Mouse (Mus musculus) ES-E14 (cell line): ENCODE results near the gene Prrt1. TPM values are rescaled to one million over a fixed set of nuclear protein-coding genes. Genes with fewer than 3 reads are reported as not detected.

ENCODE experiments used
- DNase-seq: peaks from one replicate; pipeline ENCODE4 v3.0.0-alpha.2; 2013; ENCODE audit warnings: low read depth, low spot score
- H3K27ac ChIP-seq: 2 replicates; pipeline ENCODE4 v1.5.1; 2012; ENCODE audit warnings: low read depth, mild to moderate bottlenecking, low read length, moderate library complexity, mixed read lengths; ENCODE audit not compliant: poor library complexity, insufficient read depth, severe bottlenecking
- H3K36me3 ChIP-seq: 2 replicates; pipeline ENCODE4 v1.6.1; 2012; ENCODE audit warnings: mild to moderate bottlenecking, low read length, moderate library complexity, mixed read lengths; ENCODE audit not compliant: control insufficient read depth, poor library complexity, insufficient read depth, severe bottlenecking
- H3K4me1 ChIP-seq, 2 experiments: fragments of 150-350 bp in 1 of 2; sonication (generic) in 1 of 2; 2 replicates each; pipeline ENCODE4 v1.6.1; 2012; ENCODE audit warnings: low read length in 2 of 2, mild to moderate bottlenecking in 1 of 2, mixed read lengths in 1 of 2; ENCODE audit not compliant: control insufficient read depth in 2 of 2, insufficient read depth in 2 of 2, poor library complexity in 1 of 2
- H3K4me3 ChIP-seq, 2 experiments: fragments of 150-350 bp in 1 of 2; sonication (generic) in 1 of 2; 2 replicates each; pipeline ENCODE4 v1.5.1; 2012; ENCODE audit warnings: low read length in 2 of 2, low read depth in 1 of 2, mild to moderate bottlenecking in 1 of 2, mixed read lengths in 1 of 2; ENCODE audit not compliant: insufficient read depth in 1 of 2, poor library complexity in 1 of 2, severe bottlenecking in 1 of 2
- H3K9ac ChIP-seq: 2 replicates; pipeline ENCODE4 v1.6.1; 2012; ENCODE audit warnings: low read depth, mild to moderate bottlenecking, low read length, mixed read lengths; ENCODE audit not compliant: poor library complexity, insufficient read depth, severe bottlenecking
- H3K9me3 ChIP-seq: fragments of 150-350 bp; sonication (generic); 2 replicates; pipeline ENCODE4 v1.6.1; 2012; ENCODE audit warnings: low read depth, mild to moderate bottlenecking, low read length; ENCODE audit not compliant: control insufficient read depth, insufficient read depth
- CHD2 ChIP-seq: IDR thresholded peaks from 2 replicates; pipeline ENCODE4 v1.6.1; 2014; ENCODE audit warnings: mild to moderate bottlenecking, low read depth, low read length, inconsistent platforms
- HCFC1 ChIP-seq: IDR thresholded peaks from 2 replicates; pipeline ENCODE4 v1.6.1; 2012; ENCODE audit warnings: low read length, inconsistent platforms, borderline replicate concordance; ENCODE audit not compliant: insufficient read depth
- MAFK ChIP-seq: IDR thresholded peaks from 2 replicates; pipeline ENCODE4 v1.6.1; 2014; ENCODE audit warnings: mild to moderate bottlenecking, low read depth, low read length, inconsistent platforms; ENCODE audit not compliant: insufficient read depth
- ZC3H11A ChIP-seq: IDR thresholded peaks from 2 replicates; pipeline ENCODE4 v1.6.1; 2012; ENCODE audit warnings: low read depth, mild to moderate bottlenecking, inconsistent platforms, low read length, borderline replicate concordance
- ZNF384 ChIP-seq: IDR thresholded peaks from 2 replicates; pipeline ENCODE4 v1.6.1; 2012; ENCODE audit warnings: low read depth, low read length, inconsistent platforms
- in situ Hi-C, 2 experiments: fragments of 600-800 bp; cut with MboI; formaldehyde crosslinking; loops; one replicate each; pipeline ENCODE4 v1.15.1; 2025; ENCODE audit warnings: low sequenced_read_pairs in 2 of 2, inconsistent platforms in 1 of 2; ENCODE audit not compliant: unreplicated experiment in 2 of 2
- total RNA-seq: library from RNA; depleted of rRNA; stranded (reverse); fragments of 300-350 nt; gene quantifications from 2 replicates; pipeline ENCODE4 v1.2.3, GENCODE M21; 2012

The Prrt1 gene
- total RNA-seq, 1 experiment = 0.13 TPM

DNA sequence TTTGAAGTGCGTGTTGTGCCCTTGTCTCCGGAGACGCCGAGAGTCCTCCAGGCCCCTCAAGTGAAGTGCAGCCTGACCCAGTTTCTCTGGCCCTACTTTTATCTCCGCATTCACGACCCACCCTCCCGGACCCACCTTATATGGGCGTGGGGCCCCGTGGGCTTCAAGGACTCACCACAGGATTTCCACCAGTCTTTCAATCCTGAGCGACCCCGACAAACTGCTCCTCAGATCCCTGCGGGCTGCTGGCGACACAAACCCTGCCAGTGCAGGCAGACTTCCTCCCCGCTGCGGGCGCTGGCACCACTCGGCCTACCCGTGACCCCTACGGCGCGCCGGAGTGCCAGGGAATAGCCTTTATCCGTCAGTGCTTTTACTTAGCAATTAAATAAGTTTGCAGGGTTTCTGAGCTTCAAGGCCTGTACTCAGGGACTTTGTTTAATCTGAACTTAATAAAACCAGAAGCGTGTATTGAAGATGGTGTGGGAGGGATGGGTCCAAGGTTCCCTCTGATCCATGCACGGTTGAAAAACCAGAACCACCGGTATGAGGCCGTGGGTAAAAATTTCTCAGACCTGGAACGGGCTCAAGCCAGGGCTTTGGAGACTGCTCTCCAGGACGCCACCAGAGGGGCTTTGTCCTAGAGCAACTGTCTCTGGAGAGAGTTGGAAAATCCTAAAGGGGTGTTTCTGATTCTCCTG is 1.2 kb upstream of the Prrt1 start, which contains the start of gene Ppt2:
Ppt2 (minus strand) TSS at position 568 of the 701 bp plus-strand sequence.
- no peak for DNase-seq
- in situ Hi-C loops = no loop called here
- H3K4me1 ChIP-seq = peaks cover 6 to 30% of the 10 kb centered on the region in 2 experiments; a peak in 3 of 4 replicates
- H3K36me3 ChIP-seq = peaks cover 4% of the 10 kb centered on the region; the same call in 1 of the 2 replicates
- no peak within 1 kb of the TSS; the same call in 1 of the 2 replicates for H3K27ac ChIP-seq
- H3K4me3 ChIP-seq = peak within 1 kb of the TSS; percentile 52 to 80
- H3K9me3 ChIP-seq = no peaks in the 10 kb centered on the region
- H3K9ac ChIP-seq = peak within 1 kb of the TSS; percentile 76
- TF ChIP-seq ZC3H11A = no peak
- no peak for TF ChIP-seq MAFK
- TF ChIP-seq HCFC1 = no peak

DNA sequence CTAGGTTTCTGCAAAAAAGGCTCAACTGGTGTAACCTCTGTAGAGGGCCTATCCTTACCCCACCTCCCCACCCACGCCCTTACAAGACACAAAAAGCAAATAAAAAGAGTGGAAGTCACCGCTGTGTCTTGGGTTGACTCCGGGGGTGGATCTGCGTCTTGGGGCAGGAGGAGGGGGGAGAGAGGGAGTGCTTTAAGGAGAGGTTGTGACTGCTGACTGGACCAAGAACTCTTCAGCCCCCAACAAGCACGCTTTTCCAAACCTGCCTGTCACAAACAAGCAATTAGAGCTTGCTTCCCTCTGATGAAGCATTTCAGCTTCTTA is 727 bp upstream of the Prrt1 start:
- Histone ChIP-seq H3K4me1 (peaks cover 6 to 30% of the 10 kb centered on the region in 2 experiments; a peak in 3 of 4 replicates), H3K4me3 (no peak overlapping the region), H3K27ac (no peak overlapping the region), H3K9ac (no peak overlapping the region), H3K36me3 (peaks cover 4% of the 10 kb centered on the region; the same call in 1 of the 2 replicates), H3K9me3 (no peaks in the 10 kb centered on the region)
- TF ChIP-seq CHD2 = no peak
- no peak for TF ChIP-seq ZC3H11A
- TF ChIP-seq HCFC1 = no peak
- TF ChIP-seq MAFK = no peak
- no peak for TF ChIP-seq ZNF384
- in situ Hi-C loops = no loop called here
- DNase-seq = no peak

DNA sequence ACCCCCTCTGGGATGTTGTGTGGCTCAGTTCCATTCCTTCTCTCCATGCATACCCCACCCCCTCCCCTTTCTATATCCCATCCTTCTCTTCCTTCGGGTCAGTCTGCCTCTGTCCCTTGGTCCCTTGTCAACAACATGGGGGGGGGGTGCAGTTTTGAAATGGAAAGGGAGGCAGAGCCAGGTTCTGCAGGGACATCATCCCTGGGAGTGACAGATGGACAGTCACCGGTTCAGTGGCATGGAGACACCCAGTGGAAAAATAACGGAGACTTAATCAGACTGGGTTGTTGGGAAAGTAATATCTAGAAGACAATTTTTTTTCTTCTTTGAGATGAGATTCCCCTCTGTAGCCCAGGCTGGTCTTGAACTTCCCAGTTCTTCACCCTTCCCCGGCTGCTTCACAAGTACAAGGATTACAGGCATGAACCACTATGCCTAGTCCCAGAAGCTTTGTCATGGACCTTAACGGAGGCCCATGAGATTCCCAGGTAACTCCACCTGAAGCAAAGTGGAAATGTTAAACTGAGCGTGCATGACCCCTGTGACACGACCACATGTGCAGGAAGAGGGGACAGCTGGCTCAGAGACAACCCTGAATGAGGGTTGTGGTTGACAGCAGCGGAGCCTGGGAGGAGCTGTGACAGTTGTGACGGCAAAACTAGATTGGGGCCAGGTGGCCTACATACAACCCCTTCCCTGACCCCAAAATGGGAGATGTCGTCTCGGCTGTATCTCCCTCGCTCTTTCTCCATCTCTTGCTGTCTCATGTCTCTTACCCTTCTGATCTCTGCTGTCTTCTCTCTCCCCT is 667 bp downstream of the Prrt1 start:
- Histone ChIP-seq H3K9ac (no peak overlapping the region), H3K4me3 (peak overlapping the region in 1 of 2 experiments; percentile 48; a peak in 1 of 4 replicates), H3K27ac (no peak overlapping the region), H3K9me3 (no peaks in the 10 kb centered on the region), H3K4me1 (peaks cover 6 to 30% of the 10 kb centered on the region in 2 experiments; a peak in 3 of 4 replicates), H3K36me3 (peaks cover 4% of the 10 kb centered on the region; the same call in 1 of the 2 replicates)
- TF ChIP-seq CHD2 (no peak), MAFK (no peak), HCFC1 (no peak), ZC3H11A (no peak), ZNF384 (no peak)
- in situ Hi-C loops = no loop called here
- DNase-seq = no peak

DNA sequence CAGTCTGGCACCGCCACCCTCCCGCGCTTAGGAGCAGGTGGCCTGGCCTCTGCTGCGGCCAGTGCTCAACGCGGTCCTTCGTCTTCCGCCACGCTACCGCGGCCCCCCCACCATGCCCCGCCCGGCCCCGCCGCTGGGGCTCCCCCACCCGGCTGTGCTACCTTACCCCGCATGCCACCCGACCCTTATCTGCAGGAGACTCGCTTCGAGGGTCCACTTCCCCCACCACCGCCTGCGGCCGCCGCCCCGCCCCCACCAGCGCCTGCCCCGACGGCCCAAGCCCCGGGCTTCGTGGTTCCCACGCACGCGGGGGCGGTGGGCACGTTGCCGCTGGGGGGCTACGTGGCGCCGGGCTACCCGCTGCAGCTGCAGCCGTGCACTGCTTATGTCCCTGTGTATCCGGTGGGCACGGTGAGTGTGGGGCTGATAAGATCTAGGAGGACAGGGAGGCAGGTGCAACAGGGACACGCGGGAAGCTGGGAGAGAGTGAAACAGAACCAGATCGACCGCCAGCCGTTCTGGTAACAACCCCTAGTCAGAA is 1.5 kb downstream of the Prrt1 start:
- peaks cover 6 to 29% of the 10 kb centered on the region in 2 experiments; a peak in 3 of 4 replicates for H3K4me1 ChIP-seq
- H3K36me3 ChIP-seq = no peaks in the 10 kb centered on the region
- peak overlapping the region; percentile 35 to 48; a peak in 3 of 4 replicates for H3K4me3 ChIP-seq
- no peak overlapping the region; the same call in 1 of the 2 replicates for H3K9ac ChIP-seq
- DNase-seq = no peak
- no peak overlapping the region for H3K27ac ChIP-seq
- in situ Hi-C loops = no loop called here
- no peak for TF ChIP-seq HCFC1
- no peak for TF ChIP-seq CHD2
- TF ChIP-seq MAFK = no peak
- TF ChIP-seq ZNF384 = no peak
- TF ChIP-seq ZC3H11A = no peak
- H3K9me3 ChIP-seq = no peaks in the 10 kb centered on the region
